Mouse (Mus musculus): ENCODE results near the gene Cdc42se2.
A peak's percentile ranks its signal among the peaks of the same experiment; 100 is the strongest.

Gene Cdc42se2

GRCm38 (mm10) chr11:54787488-54788474 is at the start of gene Cdc42se2:
TSS of gene Cdc42se2 (minus strand) at chr11:54787675.
- peak; percentile 98 for DNase-seq

- no peak for DNase-seq
These were observed 48.6 kb upstream of the Cdc42se2 start for GRCm38 (mm10) chr11:54836106-54836505.

DNA sequence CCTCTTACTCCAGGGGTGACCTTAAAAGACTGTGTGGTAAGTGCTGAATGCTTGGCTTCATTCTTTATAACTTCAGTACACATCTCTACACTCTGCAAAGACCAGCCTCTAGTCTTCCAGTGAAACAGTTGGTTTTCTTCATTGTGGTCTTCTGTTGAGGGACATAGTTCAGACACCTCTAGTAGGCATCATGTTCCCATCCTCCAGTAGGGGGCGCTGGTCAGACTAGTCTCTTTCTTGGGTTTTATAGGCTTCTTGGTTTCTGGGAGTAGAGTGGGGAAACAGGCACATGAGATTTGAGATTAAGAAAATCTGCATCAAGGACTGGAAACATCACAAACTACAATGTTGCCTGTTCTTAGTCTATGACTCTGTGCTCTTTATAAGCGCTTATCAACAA is 47.1 kb upstream of the Cdc42se2 start:
- DNase-seq = no peak

GRCm38 (mm10) chr11:54833833-54834232 is 46.4 kb upstream of the Cdc42se2 start:
- peak; percentile 85 for DNase-seq

- no peak for DNase-seq
These were observed 39.3 kb upstream of the Cdc42se2 start for GRCm38 (mm10) chr11:54826819-54827218.

GRCm38 (mm10) chr11:54825774-54826173 is 38.3 kb upstream of the Cdc42se2 start:
- DNase-seq = no peak

DNA sequence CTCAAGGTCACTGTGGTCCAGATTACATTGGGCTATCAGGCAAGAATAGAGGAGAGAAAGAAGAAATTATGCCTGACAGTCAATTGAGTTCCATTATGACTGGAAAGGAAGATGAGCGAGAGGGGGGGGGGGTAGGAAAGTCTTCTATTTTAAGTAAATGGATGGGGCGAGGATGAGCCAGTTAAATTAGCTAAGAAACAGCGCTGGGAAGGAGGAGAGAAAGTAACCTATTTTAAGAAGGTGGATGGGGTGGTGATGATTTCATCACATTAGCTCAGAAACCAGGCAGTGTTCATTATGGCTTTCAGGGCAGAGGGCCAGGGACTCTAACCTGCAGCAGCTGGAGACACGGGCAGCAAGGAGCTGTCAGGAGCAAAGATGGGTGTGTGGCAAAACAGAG is 36.0 kb upstream of the Cdc42se2 start:
- DNase-seq = peak; percentile 27

DNA sequence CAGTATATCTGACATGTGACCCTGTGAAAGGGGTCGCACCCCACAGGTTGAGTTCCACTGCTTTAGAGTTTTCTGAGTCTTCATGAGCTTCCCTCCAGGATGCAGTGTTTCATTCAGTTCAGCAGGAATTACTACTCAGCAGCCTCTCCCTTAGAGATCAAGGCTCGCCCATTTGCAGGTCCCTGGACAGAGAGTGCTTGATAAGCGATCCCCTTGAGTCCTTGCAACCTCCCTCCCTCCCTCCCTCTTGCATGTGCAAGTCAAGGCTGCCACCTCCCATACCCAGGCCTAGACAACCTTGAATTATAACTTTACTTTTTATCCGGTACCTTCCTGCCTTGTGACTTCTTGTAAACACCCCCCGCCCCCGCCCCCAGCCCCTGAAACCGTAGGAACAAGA is 32.0 kb upstream of the Cdc42se2 start:
- DNase-seq = no peak

GRCm38 (mm10) chr11:54817449-54817848 is 30.0 kb upstream of the Cdc42se2 start:
- DNase-seq = no peak

GRCm38 (mm10) chr11:54815659-54816058 is 28.2 kb upstream of the Cdc42se2 start:
- no peak for DNase-seq

- peak; percentile 53 for DNase-seq
These were observed 25.5 kb upstream of the Cdc42se2 start for GRCm38 (mm10) chr11:54812812-54813516.

DNA sequence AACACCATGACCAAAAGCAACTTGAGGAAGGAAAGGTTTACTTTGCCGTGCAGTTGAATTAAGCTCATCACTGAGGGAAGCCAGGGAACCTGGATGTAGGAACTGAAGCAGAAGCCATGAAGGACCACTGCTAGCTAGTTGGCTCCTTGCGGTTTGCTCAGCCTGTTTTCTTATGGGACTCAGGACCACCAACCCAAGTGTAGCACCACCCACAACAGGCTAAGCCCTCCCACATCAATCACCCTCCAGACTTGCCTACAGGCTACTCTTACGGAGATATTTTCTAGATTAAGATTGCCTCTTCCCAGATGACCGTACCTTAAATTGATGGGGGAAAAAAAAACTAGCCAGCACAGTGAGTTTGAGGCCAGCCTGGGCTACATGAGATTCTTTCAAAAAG is 24.8 kb upstream of the Cdc42se2 start:
- DNase-seq = no peak

DNA sequence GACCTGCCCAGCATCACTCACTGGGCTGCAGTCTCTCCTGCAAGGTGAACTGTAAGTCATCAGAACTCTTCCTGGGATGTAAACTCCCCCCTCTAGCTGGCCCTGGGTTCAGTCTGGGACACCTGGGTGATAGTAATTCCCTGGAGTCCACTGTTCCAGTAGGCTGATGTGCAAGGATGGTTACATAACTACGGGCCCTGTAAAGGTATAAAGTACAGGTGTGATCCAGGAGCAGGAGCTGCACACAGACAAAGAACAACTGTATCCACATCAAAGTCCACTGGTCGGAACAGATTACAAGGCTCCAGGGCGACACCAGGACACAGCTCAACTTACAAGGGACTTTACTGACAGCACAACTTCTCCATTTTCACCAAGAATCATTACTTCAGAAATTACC is 23.6 kb upstream of the Cdc42se2 start:
- DNase-seq = no peak

DNA sequence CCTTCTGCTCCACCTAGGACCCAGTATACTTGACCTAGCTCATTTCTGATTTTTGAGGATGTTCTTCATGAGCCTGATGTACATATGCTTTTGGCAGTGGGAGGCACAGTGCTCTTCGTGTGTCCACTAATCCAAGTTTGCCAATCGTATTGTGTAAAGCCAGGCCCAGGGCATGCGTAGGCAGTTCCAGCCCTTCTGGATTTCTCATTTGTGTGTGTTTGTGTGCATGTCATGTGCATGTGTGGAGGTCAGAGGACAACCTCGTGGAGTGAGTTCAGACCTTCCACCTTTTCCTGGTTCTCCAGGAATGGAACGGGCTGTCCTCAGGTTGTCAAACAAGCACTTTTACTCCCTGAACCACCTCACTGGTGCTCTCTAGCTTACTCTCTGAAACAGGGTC is 22.1 kb upstream of the Cdc42se2 start:
- DNase-seq = no peak

DNA sequence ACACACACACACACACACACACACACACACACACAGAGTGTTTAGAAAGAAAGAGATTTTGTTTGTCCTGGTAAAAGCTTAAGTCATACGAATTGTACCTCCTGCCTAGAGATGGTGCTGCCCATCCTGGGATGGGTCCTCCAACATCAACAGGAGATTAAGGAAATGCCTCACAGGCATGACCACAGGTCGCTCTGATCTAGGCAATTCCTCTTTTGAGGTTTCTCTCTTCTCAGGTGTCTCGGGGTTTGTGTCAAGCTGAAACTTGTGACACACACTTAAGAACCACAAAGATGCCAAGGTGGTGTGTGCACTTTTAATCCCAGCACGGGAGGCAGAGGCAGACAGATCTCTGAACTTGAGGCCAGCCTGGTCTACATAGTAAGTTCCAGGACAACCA is 20.7 kb upstream of the Cdc42se2 start:
- no peak for DNase-seq

DNA sequence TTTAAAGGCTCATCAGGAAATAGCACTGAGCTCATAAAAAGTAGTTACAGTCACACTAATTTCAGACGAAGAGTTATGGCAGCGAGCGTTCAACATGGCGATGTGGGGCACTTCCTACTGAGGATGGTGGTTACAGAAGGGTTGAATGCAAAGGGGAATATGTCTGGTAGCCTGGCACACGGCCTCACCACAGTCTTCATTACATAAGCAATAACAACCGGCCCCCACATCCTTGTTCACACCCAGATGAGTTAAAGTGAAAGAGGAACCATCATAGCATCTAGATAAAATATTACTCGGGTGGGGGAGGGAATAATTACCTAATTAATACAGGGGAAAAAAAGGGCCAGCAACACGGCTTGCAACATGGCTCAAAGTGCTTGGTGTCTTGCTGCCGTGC is 20.2 kb upstream of the Cdc42se2 start:
- DNase-seq = no peak

DNA sequence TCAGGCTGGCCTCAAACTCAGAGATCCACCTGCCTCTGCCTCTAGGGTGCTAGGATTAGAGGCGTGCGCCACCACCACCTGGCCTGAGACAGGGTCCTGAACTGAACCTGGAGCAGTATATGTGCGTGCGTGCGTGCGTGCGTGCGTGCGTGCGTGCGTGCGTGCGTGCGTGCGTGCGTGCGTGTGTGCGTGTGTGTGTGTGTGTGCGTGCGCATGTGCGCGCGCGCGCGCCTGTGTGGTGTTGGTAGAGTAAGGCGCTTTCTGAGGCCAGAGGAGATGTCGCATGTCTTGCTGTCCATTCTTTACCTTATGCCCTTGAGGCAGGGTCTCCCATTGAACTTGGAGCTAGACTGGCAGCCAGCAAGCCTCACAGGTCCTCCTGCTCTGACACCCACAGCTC is 19.4 kb upstream of the Cdc42se2 start:
- DNase-seq = no peak

GRCm38 (mm10) chr11:54805196-54805595 is 17.7 kb upstream of the Cdc42se2 start:
- peak; percentile 82 for DNase-seq

- DNase-seq = no peak
These were observed 15.1 kb upstream of the Cdc42se2 start for GRCm38 (mm10) chr11:54802621-54803020.

DNA sequence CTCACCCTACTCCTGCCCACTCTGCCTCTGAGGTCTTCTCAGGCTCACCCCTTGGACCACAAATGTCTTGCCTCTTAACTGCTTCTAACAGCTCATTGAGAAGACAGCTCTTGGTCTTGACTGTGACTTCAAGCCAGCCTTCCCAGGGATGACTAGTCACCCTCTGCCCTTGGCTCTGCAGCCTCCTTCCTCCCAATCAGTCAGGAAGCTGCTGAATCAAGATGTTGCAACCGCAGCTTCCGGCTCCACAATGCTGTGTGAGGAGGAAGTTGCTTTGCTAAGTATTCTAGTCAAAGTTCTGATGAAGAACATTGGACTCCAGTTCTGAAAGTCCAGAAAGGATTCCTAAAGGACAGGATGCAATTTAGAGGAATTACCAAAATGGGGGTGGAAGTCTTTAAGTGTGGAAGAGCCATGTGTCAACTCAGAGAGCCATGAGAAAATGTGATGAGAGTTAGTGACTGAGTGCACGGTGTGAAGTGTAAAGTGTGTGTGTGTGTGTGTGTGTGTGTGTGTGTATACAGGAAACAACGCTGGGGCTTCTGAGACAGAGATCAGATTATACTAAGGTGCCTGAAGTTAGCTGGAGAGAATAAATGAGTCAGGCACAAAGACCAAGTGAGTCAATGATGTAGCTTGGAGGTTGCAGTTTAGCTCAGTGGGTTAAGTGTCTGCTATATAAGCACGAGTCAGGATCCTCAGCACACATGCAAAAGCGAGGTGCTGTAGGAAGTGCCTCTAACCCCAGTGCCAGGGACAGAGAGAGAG is 14.5 kb upstream of the Cdc42se2 start:
- DNase-seq = no peak

DNA sequence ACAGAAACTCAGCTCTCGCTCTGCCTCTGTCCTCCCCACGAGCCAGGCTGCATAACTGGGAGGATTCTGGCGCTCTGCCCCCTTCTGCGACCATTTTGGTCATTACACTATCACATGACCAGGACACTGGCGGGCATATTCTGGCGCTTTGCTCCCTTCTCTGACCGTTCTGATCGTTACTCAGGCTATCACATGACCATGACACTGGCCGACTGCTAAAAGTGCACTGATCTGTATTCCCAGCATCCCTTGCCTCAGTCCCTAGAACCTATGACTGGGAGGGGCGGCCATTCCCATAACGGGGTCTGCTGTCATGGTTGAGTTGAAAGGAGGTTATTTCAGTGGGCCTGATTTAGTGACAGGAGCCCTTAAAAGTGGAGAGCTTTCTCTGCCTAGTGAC is 9.1 kb upstream of the Cdc42se2 start:
- no peak for DNase-seq

GRCm38 (mm10) chr11:54794678-54795077 is 7.2 kb upstream of the Cdc42se2 start:
- no peak for DNase-seq

GRCm38 (mm10) chr11:54793173-54793572 is 5.7 kb upstream of the Cdc42se2 start:
- no peak for DNase-seq

All from right cerebral cortex, postnatal 25 days (tissue).